Mouse (Mus musculus) liver, embryonic 14.5 days (tissue): ENCODE results near the gene Ntng1.

Experiments used
- CTCF ChIP-seq: IDR thresholded peaks from 2 replicates; pipeline ENCODE4 v1.5.1; 2016; ENCODE audit warnings: antibody characterized with exemption, low read depth, control low read depth
- EP300 ChIP-seq: IDR thresholded peaks from 2 replicates; pipeline ENCODE4 v1.6.1; 2016; ENCODE audit warnings: antibody characterized with exemption, low read depth

- TF ChIP-seq CTCF = no peak
- TF ChIP-seq EP300 = no peak
These were observed 378.7 kb downstream of the Ntng1 start for GRCm38 (mm10) chr3:109765141-109765540.
